In genomic region chr4:114913594-114913962, GRCm38 (mm10) we compare ENCODE assay signal across 10 mouse cellular contexts. TPM values are rescaled to one million over a fixed set of nuclear protein-coding genes. Genes with fewer than 3 reads are reported as not detected.
DNase-seq lines count a peak whose midpoint lies in the region; ATAC-seq and TF ChIP-seq lines count a peak whose summit lies in the region.
"Had no signal": no experiment of that assay in that cellular context is flagged by ENCODE, and none has a peak within 500 bp of the region (broad histone marks: within the 10 kb centered on the region; RNA-seq: fewer than 3 reads in every experiment).

No protein-coding gene starts in this region.

- no peak overlapping the region for H3K9ac ChIP-seq in embryonic facial prominence, embryonic 12.5 days
- H3K9ac ChIP-seq in hindbrain, embryonic 16.5 days (ENCODE audit: low read depth, low read length) = no peak overlapping the region
- H3K9ac ChIP-seq in liver, postnatal 0 days (replicated peaks) = no peak overlapping the region
- H3K9ac ChIP-seq: limb, embryonic 12.5 days had no signal

- TF ChIP-seq EP300 in liver, postnatal 0 days (IDR thresholded peaks at IDR 0.05; ENCODE audit: low read depth) = no peak

- H3K4me2 ChIP-seq in embryonic facial prominence, embryonic 12.5 days (replicated peaks) = 0 out of 2 replicates have a peak overlapping the region, but pooled peaks have one; percentile 36
- no peak overlapping the region for H3K4me2 ChIP-seq in hindbrain, embryonic 16.5 days (ENCODE audit: low read length)
- no peak overlapping the region for H3K4me2 ChIP-seq in liver, postnatal 0 days (ENCODE audit: low read depth, low read length)

- H3K36me3 ChIP-seq in embryonic facial prominence, embryonic 12.5 days = no peaks in the 10 kb centered on the region
- no peaks in the 10 kb centered on the region for H3K36me3 ChIP-seq in hindbrain, embryonic 16.5 days (ENCODE audit: control insufficient read depth, insufficient read depth, low read length)
- no peaks in the 10 kb centered on the region for H3K36me3 ChIP-seq in liver, postnatal 0 days (replicated peaks; ENCODE audit: insufficient read depth, low read length)
- H3K36me3 ChIP-seq: limb, embryonic 12.5 days had no signal

- no peak overlapping the region for H3K4me3 ChIP-seq in left cerebral cortex, adult 2 months
- H3K4me3 ChIP-seq in embryonic facial prominence, embryonic 12.5 days = no peak overlapping the region
- H3K4me3 ChIP-seq in hindbrain, embryonic 16.5 days (ENCODE audit: low read length) = no peak overlapping the region
- no peak overlapping the region for H3K4me3 ChIP-seq in liver, postnatal 0 days (ENCODE audit: low read depth, low read length)
- H3K4me3 ChIP-seq: limb, embryonic 12.5 days had no signal

- intact Hi-C loops in left cerebral cortex, adult 2 months (cut with DNase I) = loop anchor here (5.0 kb wide), 1 partner anchor 246 kb away; no protein-coding TSS in a partner anchor
- intact Hi-C loops in left cerebral cortex, postnatal 25 days (cut with DNase I) = loop anchor here (5.0 kb wide), 1 partner anchor 246 kb away; no protein-coding TSS in a partner anchor

- H3K4me1 ChIP-seq in embryonic facial prominence, embryonic 12.5 days = peaks cover 14% of the 10 kb centered on the region; the same call in 1 of the 2 replicates
- H3K4me1 ChIP-seq in hindbrain, embryonic 16.5 days (ENCODE audit: control insufficient read depth, insufficient read depth, low read depth, low read length) = peaks cover 6% of the 10 kb centered on the region
- H3K4me1 ChIP-seq in liver, postnatal 0 days (ENCODE audit: insufficient read depth) = peaks cover 7% of the 10 kb centered on the region

- peaks cover 81% of the 10 kb centered on the region for H3K27me3 ChIP-seq in embryonic facial prominence, embryonic 12.5 days
- H3K27me3 ChIP-seq in hindbrain, embryonic 16.5 days (replicated peaks; ENCODE audit: control insufficient read depth, insufficient read depth, low read length) = peaks cover 84% of the 10 kb centered on the region
- H3K27me3 ChIP-seq in liver, postnatal 0 days (ENCODE audit: insufficient read depth, low read length) = peaks cover 76% of the 10 kb centered on the region

- ATAC-seq in embryonic facial prominence, embryonic 12.5 days (ENCODE audit: insufficient number of reproducible peaks, insufficient read depth, low FRiP score, low TSS enrichment) = 0 out of 2 replicates have a peak, but pooled peaks have one; percentile 17
- ATAC-seq in hindbrain, embryonic 16.5 days = peak; percentile 68; the same call in 1 of the 2 replicates
- no peak for ATAC-seq in liver, postnatal 0 days
- ATAC-seq in inflammation-experienced regulatory T-cells, adult 6 months = no peak

- peak in 1 of 2 experiments; percentile 26 for DNase-seq in left cerebral cortex, adult 2 months (ENCODE audit: extremely low spot score in 1 of 2, low spot score in 2 of 2)
- DNase-seq in left cerebral cortex, postnatal 25 days (ENCODE audit: low spot score in 2 of 2) = no peak
- peak; percentile 60 for DNase-seq in adrenal gland, adult 2 months
- peak; percentile 60 for DNase-seq in liver, postnatal 0 days
- peak; percentile 90 for DNase-seq in retina, postnatal 1 day

- peak; percentile 51 for TF ChIP-seq CTCF in left cerebral cortex, adult 2 months (IDR thresholded peaks at IDR 0.05)
- peak; percentile 58 for TF ChIP-seq CTCF in liver, postnatal 0 days (IDR thresholded peaks at IDR 0.05; ENCODE audit: low read depth)

- H3K9me3 ChIP-seq in embryonic facial prominence, embryonic 12.5 days = no peaks in the 10 kb centered on the region
- peaks cover 2% of the 10 kb centered on the region; the same call in 1 of the 2 replicates for H3K9me3 ChIP-seq in hindbrain, embryonic 16.5 days (ENCODE audit: control insufficient read depth, low read length)
- no peaks in the 10 kb centered on the region for H3K9me3 ChIP-seq in liver, postnatal 0 days (ENCODE audit: low read length)
- H3K9me3 ChIP-seq: limb, embryonic 12.5 days had no signal

- 4% methylated on average over 13 of the region's 13 CpGs for WGBS in embryonic facial prominence, embryonic 12.5 days
- WGBS in hindbrain, embryonic 16.5 days = 1% methylated on average over 13 of the region's 13 CpGs
- WGBS in liver, postnatal 0 days (ENCODE audit: insufficient replicate concordance) = 5% methylated on average over 13 of the region's 13 CpGs

- H3K27ac ChIP-seq in left cerebral cortex, adult 2 months = no peak overlapping the region
- H3K27ac ChIP-seq in embryonic facial prominence, embryonic 12.5 days = no peak overlapping the region
- H3K27ac ChIP-seq in hindbrain, embryonic 16.5 days (ENCODE audit: low read depth, low read length) = no peak overlapping the region
- no peak overlapping the region for H3K27ac ChIP-seq in liver, postnatal 0 days (ENCODE audit: low read depth)
- H3K27ac ChIP-seq: limb, embryonic 12.5 days had no signal

RNA-seq across cellular contexts. Expression of gene Foxd2, which starts 4.9 kb away (rescaled TPM):
- total RNA-seq in left cerebral cortex, adult 2 months (2021) = under 1 TPM; 0.35 to 0.63 TPM
- under 1 TPM; 0.48 to 0.57 TPM for total RNA-seq in left cerebral cortex, postnatal 25 days (2021)
- 1 to 10 TPM; 1.2 to 2.8 TPM for total RNA-seq in adrenal gland, adult 2 months (2021)
- polyA plus RNA-seq in adrenal gland, adult 2 months (2012; rRNA removed) = 5.7 and 6.3 TPM in 2 replicates
- polyA plus RNA-seq in embryonic facial prominence, embryonic 12.5 days (2016; fragmentation: Nextera tagmentation; extraction: Ambion mirVana) = 6.2 and 7.7 TPM in 2 replicates
- 0.05 and 0.07 TPM in 2 replicates for polyA plus RNA-seq in hindbrain, embryonic 16.5 days (2015; fragmentation: Nextera tagmentation; extraction: Ambion mirVana)
- not detected in 2 replicates for polyA plus RNA-seq in liver, postnatal 0 days (2015; fragmentation: Nextera tagmentation; extraction: Ambion mirVana)
- under 1 TPM in 2 of 3 experiments, not detected in 1; 0.23 to 0.26 TPM for polyA plus RNA-seq in inflammation-experienced regulatory T-cells, adult 6 months (2017; shearing (Covaris generic))
- polyA plus RNA-seq: stomach, embryonic 16.5 days had no signal

RNA-seq across cellular contexts. Expression of gene Foxe3, which starts 12.2 kb away (rescaled TPM):
- total RNA-seq in left cerebral cortex, adult 2 months (2021) = not detected
- total RNA-seq in left cerebral cortex, postnatal 25 days (2021) = not detected
- total RNA-seq in adrenal gland, adult 2 months (2021) = not detected
- polyA plus RNA-seq in adrenal gland, adult 2 months (2012; rRNA removed) = 0.20 and 1.2 TPM in 2 replicates
- 0.27 and 1.5 TPM in 2 replicates for polyA plus RNA-seq in embryonic facial prominence, embryonic 12.5 days (2016; fragmentation: Nextera tagmentation; extraction: Ambion mirVana)
- not detected in 2 replicates for polyA plus RNA-seq in hindbrain, embryonic 16.5 days (2015; fragmentation: Nextera tagmentation; extraction: Ambion mirVana)
- polyA plus RNA-seq in liver, postnatal 0 days (2015; fragmentation: Nextera tagmentation; extraction: Ambion mirVana) = not detected in 2 replicates
- not detected for polyA plus RNA-seq in inflammation-experienced regulatory T-cells, adult 6 months (2017; shearing (Covaris generic))
- polyA plus RNA-seq: limb, embryonic 12.5 days; stomach, embryonic 16.5 days had no signal

Comparison
In these comparisons a context has a peak if more than half of its experiments do, and no peak if none do; other contexts are left out.
1. DNase-seq: peak in adrenal gland, adult 2 months (single experiment), liver, postnatal 0 days (single experiment) and retina, postnatal 1 day (single experiment); none in left cerebral cortex, postnatal 25 days (0 of 2).
2. ATAC-seq: peak in embryonic facial prominence, embryonic 12.5 days (single experiment) and hindbrain, embryonic 16.5 days (single experiment); none in liver, postnatal 0 days (single experiment) and inflammation-experienced regulatory T-cells, adult 6 months (single experiment).